Mouse (Mus musculus): ENCODE measurements around the gene Cbln4. TPM values are rescaled to one million over a fixed set of nuclear protein-coding genes. Genes with fewer than 3 reads are reported as not detected.

Gene Cbln4
- total and polyA plus RNA-seq, 3 experiments = not detected

- peaks cover 85% of the 10 kb centered on the region for H3K9me3 ChIP-seq (replicated peaks; ENCODE audit: low read length)
- H3K79me2 ChIP-seq (replicated peaks; ENCODE audit: control insufficient read depth, extremely low read depth, insufficient read depth, poor library complexity, severe bottlenecking) = no peaks in the 10 kb centered on the region
- H3K9ac ChIP-seq (ENCODE audit: insufficient read depth, low read depth) = no peak overlapping the region
- H3K27me3 ChIP-seq (replicated peaks) = no peaks in the 10 kb centered on the region
- TF ChIP-seq E2F4 (IDR thresholded peaks at IDR 0.05; ENCODE audit: insufficient replicate concordance, low read depth, low read length) = no peak
- no peak for TF ChIP-seq SIN3A (IDR thresholded peaks at IDR 0.05; ENCODE audit: low read length)
- no peak for TF ChIP-seq ETS1 (conservative IDR thresholded peaks at IDR 0.05; ENCODE audit: low read depth, low read length)
- no peak for TF ChIP-seq MYC (IDR thresholded peaks at IDR 0.05; ENCODE audit: low read depth, low read length)
- TF ChIP-seq SMC3 (IDR thresholded peaks at IDR 0.05; ENCODE audit: low read depth, low read length) = no peak
- TF ChIP-seq MAZ (IDR thresholded peaks at IDR 0.05; ENCODE audit: low read depth, low read length) = no peak
- no peak for TF ChIP-seq ZMIZ1 (IDR thresholded peaks at IDR 0.05; ENCODE audit: low read depth, low read length)
- no peak for TF ChIP-seq USF2 (conservative IDR thresholded peaks at IDR 0.05; ENCODE audit: low read depth, low read length)
- no peak for TF ChIP-seq JUN (IDR thresholded peaks at IDR 0.05; ENCODE audit: insufficient read depth, low read depth, low read length)
- TF ChIP-seq USF1 (IDR thresholded peaks at IDR 0.05; ENCODE audit: low read depth, low read length) = no peak
- no peak for TF ChIP-seq EP300 (IDR thresholded peaks at IDR 0.05; ENCODE audit: low read length)
- TF ChIP-seq CTCF (conservative IDR thresholded peaks at IDR 0.05 in 1 of 2, IDR thresholded peaks at IDR 0.05 in 1 of 2; ENCODE audit: low read depth in 2 of 2, low read length in 2 of 2) = no peak
- TF ChIP-seq ZKSCAN1 (IDR thresholded peaks at IDR 0.05; ENCODE audit: borderline replicate concordance, low read depth, low read length) = no peak
- no peak for TF ChIP-seq ZNF384 (IDR thresholded peaks at IDR 0.05; ENCODE audit: low read depth, low read length)
- H3K4me3 ChIP-seq (replicated peaks in 1 of 3; ENCODE audit: low read depth in 2 of 3, low read length in 2 of 3, poor library complexity in 1 of 3) = no peak overlapping the region
- no peak overlapping the region for H3K4me2 ChIP-seq (ENCODE audit: insufficient read depth, low read depth, poor library complexity, severe bottlenecking)
- in situ Hi-C loops (cut with MboI; ENCODE audit: low pct_ligation_motif_present, low pct_unique_long_range_greater_than_20kb, low sequenced_read_pairs) = no loop called here
- H3K27ac ChIP-seq (ENCODE audit: insufficient read depth, low read depth) = no peak overlapping the region
- no peaks in the 10 kb centered on the region for H3K36me3 ChIP-seq (replicated peaks in 1 of 2; ENCODE audit: control insufficient read depth in 1 of 2, insufficient read depth in 1 of 2, low read length in 1 of 2)
- H3K4me1 ChIP-seq (ENCODE audit: control insufficient read depth in 1 of 2, insufficient read depth in 2 of 2) = no peaks in the 10 kb centered on the region
- dilution Hi-C loops (cut with MboI; ENCODE audit: extremely low pct_ligation_motif_present, extremely low pct_unique_long_range_greater_than_20kb, low sequenced_read_pairs) = no loop called here
- no peak for DNase-seq (ENCODE audit: extremely low read depth)
Measured at GRCm38 (mm10) chr2:172042607-172043234, 545 bp downstream of the Cbln4 start.

- in situ Hi-C loops (cut with MboI; ENCODE audit: low pct_ligation_motif_present, low pct_unique_long_range_greater_than_20kb, low sequenced_read_pairs) = no loop called here
- Histone ChIP-seq H3K9ac (ENCODE audit: insufficient read depth, low read depth) (no peak overlapping the region), H3K79me2 (replicated peaks; ENCODE audit: control insufficient read depth, extremely low read depth, insufficient read depth, poor library complexity, severe bottlenecking) (no peaks in the 10 kb centered on the region), H3K4me3 (replicated peaks in 1 of 3; ENCODE audit: low read depth in 2 of 3, low read length in 2 of 3, poor library complexity in 1 of 3) (no peak overlapping the region), H3K9me3 (replicated peaks; ENCODE audit: low read length) (peaks cover 83% of the 10 kb centered on the region), H3K4me2 (ENCODE audit: insufficient read depth, low read depth, poor library complexity, severe bottlenecking) (no peak overlapping the region), H3K4me1 (ENCODE audit: control insufficient read depth in 1 of 2, insufficient read depth in 2 of 2) (no peaks in the 10 kb centered on the region), H3K27me3 (replicated peaks) (no peaks in the 10 kb centered on the region), H3K36me3 (replicated peaks in 1 of 2; ENCODE audit: control insufficient read depth in 1 of 2, insufficient read depth in 1 of 2, low read length in 1 of 2) (no peaks in the 10 kb centered on the region), H3K27ac (ENCODE audit: insufficient read depth, low read depth) (no peak overlapping the region)
- TF ChIP-seq JUN (IDR thresholded peaks at IDR 0.05; ENCODE audit: insufficient read depth, low read depth, low read length) (no peak), HCFC1 (IDR thresholded peaks at IDR 0.05; ENCODE audit: low read depth, low read length) (no peak), POLR2AphosphoS2 (IDR thresholded peaks at IDR 0.05; ENCODE audit: low read depth, low read length) (no peak)
- DNase-seq (ENCODE audit: extremely low read depth) = no peak
- dilution Hi-C loops (cut with MboI; ENCODE audit: extremely low pct_ligation_motif_present, extremely low pct_unique_long_range_greater_than_20kb, low sequenced_read_pairs) = no loop called here
Measured at GRCm38 (mm10) chr2:172042125-172042524, 1.1 kb downstream of the Cbln4 start.
